Mouse (Mus musculus) gonadal fat pad, adult 2 months (tissue): ENCODE results near the gene Slc36a2. TPM values are rescaled to one million over a fixed set of nuclear protein-coding genes. Genes with fewer than 3 reads are reported as not detected.

Experiments used
- DNase-seq: peaks from one replicate; pipeline ENCODE4 v3.0.0-alpha.2; 2012; ENCODE audit warnings: low read depth
- polyA plus RNA-seq: library from polyadenylated mRNA; depleted of rRNA; stranded (reverse); fragments of >200 nt; gene quantifications from 2 replicates; pipeline ENCODE4 v1.2.3, GENCODE M21; 2012; rRNA removed

Slc36a2 gene
- polyA plus RNA-seq: 74.9 and 138 TPM in 2 replicates

DNA sequence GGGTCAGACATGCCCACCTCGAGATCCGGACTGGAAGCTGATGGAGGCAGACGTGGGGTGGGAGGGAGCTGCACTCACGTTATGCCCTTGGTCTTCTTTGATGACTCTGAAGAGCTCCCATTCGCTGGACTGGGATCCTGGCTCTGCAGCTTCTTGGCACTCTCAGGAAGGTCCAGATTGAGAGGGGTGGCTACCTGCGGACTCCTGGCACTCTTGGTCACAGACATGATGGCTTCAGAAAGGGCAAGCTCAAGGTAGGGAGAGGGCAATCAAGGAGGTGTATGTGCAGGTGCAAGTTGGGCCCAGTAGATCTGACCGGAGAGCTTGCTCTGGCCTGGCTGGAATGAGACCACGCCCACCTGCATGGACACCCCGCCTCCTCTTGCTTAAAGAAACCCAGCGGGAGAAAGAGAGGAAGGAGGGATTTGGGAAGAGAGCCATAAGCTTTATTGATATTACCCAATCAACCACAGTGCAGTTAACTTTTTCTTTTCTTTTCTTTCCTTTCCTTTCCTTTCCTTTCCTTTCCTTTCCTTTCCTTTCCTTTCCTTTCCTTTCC, at the start of gene Slc36a2:
Gene Slc36a2 (minus strand): TSS at position 345 of the 559 bp plus-strand sequence.
- no peak for DNase-seq

DNA sequence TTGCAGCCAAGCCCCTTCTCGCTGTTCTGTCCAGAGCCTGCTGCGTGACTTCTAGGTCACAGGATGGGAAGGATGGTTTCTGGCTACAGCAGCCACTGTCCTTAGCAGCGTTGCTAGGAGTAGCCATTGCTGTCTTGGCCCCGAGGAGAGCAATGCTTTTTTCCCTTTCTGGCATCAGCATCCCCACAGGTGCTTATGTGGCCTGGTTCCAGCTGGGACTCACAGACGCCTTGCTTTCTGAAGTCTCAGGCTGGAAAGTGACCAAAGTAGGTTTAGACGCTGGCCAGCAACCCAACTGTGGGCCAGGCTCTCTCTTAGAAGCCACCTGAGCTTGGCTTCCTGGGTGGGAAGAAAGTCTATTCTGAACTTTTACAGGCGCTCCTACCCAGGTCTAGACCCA, 49.4 kb upstream of the Slc36a2 start:
- DNase-seq: no peak

DNA sequence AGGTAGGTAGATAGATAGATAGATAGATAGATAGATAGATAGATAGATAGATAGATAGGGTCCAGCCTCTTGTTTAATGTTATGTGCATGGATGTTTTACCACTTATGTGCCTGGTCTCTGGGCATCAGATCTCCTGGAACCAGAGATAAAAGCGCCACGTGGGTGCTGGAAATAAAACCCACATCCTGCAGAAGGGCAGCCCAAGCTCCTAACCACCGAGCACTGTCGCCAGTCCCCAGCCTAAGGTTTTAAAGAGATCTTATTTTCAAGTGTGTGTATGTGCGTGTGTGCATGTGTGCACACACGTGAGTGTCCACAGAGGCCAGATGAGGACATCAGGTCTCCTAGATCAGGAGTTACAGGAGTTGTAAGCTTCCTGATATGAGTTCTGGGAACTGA, 46.2 kb upstream of the Slc36a2 start:
- no peak for DNase-seq

DNA sequence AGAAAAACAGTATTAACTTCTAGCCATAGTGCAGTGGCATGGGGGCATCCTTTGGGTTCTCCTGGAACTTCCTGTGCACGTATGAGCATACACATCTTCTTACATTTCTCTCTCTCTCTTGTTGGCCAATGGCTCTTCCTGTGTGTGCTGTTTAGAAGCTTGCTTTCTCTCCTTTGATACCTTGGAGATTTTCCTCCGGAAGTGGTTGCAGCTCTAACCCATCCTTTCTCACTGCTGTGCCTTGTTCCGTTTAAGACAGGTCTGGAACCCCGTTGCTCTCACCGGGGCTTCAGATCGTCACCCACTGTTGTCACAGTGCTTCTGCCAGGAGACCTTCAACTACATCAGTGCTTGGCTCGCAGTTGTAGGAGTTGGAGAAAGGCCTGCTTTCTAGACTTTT, 36.4 kb upstream of the Slc36a2 start:
- no peak for DNase-seq

DNA sequence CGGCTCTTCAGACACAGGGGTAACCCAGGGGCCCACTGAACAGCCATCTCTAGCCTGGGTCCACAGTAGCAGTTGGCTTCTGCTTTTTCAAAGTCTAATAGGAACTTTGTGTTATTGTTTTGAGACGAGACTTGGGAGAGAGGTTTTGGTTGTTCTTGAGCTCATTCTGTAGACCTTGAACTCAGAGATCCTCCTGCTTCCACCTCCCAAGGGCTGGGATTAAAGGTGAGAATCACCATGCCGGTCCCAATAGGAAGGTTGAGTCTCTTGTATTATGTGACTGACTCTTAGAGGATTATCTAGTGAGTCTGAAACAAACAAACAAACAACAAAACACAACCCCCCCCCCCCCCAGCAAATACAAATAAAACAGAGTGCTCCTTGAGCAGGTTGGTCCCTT, 33.6 kb upstream of the Slc36a2 start:
- no peak for DNase-seq

DNA sequence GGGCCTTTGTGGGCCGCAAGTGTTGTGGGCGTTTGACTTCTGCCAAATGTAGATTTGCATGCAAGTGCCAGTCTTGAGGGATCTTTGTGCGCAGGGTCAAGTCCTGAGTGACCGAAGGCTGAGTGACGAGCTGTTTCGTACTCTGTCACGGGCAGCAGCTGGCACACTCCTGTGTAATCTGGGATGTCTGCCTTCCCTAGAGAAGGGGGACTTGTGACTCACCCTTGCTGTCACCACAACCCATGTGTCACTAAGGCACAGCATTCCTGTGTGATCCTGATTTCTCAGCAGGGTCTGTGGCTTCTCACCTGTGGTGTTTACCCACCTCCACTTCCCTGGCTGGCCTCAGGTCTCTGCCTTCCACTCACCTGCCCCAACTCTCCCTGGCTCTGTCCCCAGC, 33.0 kb upstream of the Slc36a2 start:
- DNase-seq: no peak

DNA sequence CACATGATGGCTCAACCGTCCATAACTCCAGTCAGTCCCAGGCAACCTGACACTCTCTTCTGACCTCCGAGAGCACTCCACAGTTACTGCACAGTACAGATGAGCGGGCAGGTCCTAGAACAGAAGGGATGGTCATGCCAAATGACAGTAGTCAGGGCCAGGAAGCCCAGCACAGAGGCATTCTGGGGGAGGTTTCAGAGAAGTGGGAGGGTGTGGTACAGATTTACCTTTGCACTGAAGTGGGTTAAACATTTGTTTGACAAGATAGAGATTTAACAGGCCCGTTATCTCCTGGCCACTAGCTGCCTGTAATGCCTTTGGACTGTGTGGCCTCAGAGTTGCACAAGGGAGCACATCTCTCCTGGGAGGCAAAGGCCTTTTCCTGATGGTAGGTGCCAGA, 32.5 kb upstream of the Slc36a2 start:
- no peak for DNase-seq

DNA sequence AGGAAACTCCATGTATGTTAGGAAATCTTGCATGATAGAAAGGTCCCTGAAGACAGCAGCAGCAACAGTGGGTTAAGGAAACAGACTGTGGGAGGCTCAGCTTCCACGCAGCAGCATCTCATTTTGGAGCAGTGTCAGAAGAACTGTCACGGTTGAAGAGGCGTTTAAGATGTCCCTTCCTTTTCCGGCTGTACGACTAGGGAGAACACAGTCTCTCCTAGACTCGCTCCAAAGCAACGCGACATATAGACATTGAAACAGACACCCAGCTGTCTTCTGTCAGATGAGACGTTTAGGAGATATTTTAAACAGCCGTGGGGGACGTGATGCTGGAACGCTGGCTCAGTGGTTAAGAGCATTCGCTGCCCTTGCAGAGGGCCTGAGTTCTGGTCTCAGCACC, 32.0 kb upstream of the Slc36a2 start:
- no peak for DNase-seq

DNA sequence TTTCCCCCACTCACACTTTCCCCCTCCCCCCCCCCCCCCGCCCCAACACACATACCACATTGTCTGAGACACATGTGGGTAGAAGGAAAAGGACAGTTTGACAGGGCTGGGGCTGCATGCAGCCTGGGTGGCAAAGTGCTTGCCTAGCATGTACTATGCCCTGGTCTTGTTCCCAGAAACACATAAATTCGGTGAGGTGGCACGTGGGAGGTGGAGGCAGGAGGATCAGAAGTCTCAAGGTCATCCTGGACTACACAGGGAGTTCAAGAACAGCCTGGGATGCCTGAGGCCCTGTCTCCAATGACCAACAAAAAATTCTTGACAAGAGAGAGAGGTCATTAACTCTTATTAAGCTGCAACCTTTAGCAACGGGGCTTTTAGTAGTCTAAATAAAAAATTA, 31.2 kb upstream of the Slc36a2 start:
- no peak for DNase-seq

DNA sequence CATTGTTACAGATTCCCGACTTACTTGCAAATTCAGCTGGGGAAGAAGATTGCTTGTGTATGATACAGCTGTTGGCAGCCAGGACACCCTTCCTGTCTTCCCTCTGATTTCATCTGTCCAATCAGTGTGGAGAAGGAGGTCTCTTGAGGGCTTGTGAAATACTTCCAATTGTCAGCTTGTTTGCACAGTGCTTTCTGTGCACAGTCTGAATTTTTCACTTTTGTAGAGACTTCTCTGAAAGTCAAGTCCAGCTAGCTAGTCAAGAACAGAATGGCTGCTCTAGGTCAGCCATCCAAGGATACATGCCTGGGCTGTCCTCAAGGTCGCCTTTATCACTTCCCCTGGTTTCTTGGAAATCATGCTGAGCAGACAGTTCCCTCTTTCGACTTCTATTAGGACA, 30.1 kb upstream of the Slc36a2 start:
- no peak for DNase-seq

DNA sequence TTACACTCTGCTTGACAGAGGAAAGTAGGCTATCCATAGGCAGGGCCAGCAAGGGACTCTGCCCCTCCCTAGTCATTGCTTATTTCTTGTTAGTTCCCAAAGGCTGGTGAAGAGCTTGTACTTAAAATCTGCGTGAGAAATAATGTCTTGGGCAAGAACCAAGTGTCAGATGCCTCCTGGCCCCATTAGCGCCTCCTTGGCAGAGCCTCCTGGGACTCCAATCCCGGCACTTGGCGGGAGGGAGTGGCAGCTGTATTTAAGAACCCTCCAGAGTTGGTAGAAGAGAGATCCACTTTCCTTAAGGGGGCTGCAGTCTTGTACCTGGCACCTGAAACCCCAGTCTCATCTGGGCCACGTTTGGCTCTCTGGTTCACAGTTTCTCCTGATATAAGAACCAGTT, 29.3 kb upstream of the Slc36a2 start:
- no peak for DNase-seq

DNA sequence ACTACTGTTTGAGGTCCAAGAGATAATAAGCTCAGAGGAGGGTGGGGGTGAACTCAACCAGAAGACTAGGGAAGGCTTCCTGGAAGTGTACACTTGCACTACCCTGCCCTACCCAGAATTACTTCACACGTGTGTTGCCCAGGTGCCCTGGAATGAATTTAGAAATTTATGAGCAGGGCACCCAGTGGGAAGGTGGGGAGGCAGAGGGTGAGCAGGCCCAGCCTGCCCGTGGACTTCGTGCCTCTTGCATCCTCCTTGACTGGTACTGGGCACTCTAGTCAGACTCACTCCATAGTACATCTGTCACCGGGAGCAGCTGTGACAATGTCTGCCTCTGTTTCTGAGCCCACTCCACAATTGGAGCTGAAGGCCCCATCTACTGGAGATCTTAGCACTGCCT, 28.6 kb upstream of the Slc36a2 start:
- DNase-seq: no peak

DNA sequence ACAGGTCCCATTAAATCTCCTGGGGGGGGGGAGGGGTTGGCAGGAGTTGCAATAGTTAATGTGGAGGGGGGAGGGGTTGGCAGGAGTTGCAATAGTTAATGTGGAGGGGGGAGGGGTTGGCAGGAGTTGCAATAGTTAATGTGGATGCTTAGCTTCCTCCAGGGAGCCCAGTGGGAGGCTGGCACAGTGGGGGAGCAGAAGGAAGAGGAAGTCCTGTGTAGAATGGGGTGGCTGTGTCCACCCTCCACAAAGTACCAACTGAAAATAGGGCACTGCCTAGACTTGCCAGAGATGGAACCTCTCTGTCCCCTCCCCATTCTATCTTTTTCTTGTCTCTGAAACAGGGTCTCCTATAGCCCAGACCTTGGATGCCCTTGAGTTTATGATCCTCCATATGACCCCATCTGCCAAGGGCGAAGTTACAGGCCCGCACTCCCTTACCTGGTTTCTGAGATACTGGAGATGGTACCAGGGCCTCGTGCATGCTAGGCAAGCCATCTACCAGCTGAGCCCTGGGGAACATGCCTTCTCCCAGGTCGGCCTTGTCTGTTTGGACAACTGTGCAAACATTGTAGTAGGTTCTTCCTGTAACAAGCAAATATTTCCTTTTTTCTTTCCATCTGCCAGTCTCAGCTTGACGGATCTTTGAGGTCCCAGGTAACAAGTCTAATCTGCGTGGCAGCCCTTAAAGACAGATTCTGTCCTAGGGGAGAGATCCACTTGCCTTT, 24.9 kb upstream of the Slc36a2 start:
- DNase-seq: no peak

DNA sequence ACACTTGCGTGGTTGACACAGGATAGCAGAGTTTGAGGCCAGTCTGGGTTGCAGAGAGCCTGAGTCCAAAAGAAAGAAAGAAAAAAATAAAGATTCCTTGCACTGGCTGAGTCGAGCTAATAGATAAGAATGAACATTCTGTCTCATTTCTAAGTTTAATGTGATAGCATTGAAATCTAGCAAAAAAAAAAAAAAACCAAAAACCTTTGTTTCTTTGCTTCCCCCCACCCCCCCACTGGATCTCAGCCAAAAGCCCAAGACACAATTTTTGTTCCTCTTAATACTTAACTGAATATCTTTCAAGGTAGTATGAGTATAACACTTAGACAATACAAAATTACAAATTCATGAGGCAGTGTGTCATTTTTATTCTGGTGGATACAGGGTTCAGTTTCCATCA, 24.2 kb upstream of the Slc36a2 start:
- DNase-seq: no peak

DNA sequence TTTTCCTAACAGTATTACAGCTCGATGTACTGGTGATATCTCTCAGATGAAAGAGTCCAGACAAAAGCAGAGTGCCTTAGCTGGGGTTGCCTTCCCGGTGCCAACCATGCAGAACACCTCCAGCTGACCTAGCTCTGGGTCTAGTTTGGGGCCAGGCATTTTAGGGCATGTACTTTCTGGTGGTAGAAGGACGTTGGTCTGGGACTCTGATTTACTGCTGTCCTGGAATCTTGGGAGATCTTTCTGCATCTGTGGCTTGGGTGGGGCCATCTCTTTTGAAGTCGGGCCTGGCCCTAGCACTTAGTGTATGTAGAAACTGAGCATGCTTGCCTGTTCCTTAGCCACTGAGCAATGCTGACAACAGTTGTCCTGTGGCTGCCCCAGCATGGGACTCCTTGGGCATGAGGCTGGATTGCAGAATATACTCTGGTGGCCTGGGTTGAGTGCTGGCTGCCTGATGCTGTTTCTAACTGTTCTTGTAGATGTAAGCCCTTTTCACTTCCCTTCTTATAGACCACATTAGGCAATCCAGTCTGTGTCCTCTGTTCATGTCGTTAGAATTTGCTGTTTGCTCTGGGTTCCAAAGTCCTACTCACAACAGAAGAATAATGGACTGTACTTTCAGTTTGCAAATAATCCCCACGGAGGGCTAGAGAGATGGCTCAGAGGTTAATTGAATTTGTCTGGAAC, 23.3 kb upstream of the Slc36a2 start:
- DNase-seq: no peak

DNA sequence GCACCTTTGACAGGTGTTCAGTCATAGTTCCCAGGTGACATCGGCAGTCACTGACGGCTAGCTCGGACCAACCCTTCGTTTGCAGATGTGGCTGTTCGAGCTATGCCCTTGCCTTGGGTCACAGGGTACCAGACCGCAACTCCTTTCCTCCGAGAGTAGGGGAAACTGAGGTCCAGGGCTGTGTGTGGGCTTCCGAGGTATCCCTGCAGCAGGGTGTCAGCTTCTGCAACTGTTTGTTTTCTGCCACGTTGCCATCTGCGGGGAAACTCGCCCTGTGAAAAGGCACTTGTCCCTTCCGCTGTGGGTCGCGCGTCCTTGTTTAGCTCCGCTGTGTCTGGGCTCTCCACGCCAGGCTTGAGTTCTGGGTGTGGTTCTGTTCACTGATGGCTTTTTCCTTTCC, 19.7 kb upstream of the Slc36a2 start:
- DNase-seq: no peak

DNA sequence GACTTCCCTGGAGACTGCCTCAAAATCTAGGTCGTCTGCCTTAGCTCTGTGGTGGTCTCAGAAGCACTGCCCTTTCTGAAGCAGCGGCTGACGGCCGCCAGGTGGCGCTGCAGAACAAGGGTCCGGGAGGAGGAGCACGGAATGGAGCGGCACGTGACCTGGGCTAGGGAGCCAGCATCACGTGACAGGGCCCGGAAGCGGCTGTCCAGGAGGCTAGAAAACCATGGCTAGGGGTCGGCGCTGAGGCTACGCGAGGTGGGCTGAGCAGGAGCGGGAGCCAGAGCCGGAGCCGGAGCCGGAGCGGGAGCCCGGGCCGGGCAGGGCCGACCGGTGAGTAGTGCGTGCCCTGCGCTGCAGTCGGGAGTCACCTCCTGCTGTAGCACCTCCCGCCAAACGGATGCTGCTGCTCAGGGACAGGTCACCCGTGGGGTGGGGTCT, 19.3 kb upstream of the Slc36a2 start, which contains the start of gene Slc36a1:
Gene Slc36a1 (plus strand): TSS at position 192 of the 438 bp plus-strand sequence.
- no peak for DNase-seq

DNA sequence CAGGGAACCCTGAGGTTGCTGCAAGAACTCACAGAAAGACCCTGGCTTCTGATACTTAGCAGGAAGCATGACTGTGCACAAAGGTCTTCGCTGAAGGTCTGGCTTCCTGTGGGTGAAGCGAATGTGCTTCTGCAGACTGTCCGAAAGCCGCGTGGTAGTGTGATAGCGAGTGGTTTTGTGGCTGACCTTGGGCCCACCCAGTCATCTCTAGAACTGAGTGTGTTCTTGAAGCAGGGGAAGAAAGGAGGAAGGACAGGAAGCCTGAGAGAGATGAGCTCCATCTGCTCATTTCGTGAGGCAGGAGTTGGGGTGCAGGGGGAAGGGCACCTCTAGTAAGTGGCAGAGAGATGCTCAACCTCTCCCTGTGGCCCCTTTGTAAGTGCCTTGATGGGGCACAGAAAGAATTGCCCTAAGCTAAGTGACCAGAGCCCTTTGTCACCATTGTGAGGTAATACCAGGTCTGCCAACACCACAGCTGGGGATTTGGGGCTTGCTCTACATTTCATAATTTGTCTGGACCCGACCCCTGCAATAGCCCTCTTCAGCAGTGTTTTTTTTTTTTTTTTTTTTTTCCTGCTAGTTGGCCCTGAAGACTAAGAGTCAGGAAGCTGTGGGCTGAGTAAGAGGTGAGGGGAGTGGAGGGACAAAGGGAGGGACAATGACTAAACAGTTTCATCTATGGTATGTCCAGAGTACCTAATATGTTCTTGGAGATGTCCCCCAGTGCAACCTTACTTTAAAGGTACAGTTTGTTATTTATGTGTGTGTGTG, 13.0 kb upstream of the Slc36a2 start:
- no peak for DNase-seq

DNA sequence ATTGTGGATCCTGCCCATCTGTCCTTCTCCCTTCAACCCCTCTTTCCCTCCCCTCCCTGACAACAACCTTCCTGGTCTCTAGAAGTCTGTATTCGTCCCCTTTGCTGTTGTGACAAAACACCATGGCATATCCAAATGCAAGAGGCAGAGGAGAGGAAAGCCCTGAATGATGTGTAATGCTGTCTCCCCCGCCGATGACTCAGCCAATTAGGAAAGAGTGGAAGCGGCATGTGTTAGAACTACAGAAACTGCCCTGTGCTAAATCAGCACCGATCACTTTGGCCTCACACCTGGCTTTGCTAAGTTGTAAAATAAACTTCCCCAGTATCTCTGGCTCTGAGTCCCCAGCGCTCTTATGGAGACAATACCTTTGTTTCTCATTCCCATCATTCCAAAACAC, 12.2 kb upstream of the Slc36a2 start:
- no peak for DNase-seq

DNA sequence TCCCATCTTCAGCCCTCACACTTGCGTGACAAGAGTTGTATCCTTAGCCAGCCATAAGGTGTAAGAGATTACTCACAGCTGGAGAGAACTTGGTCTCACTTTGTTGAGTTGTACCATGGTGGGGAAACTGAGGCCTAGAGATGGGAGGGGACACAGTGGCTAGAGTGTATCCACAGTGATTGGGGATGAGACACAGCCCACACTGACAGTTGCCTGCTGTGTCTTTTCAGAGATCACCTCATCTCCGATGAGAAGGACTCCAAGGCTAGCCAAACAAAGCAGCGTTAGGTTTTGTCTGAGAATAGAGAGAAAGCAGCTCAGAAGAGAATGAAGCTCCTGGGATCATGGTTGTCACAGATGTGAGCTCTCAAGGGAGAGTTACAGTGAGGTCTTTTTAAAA, 5.3 kb upstream of the Slc36a2 start:
- DNase-seq: no peak

DNA sequence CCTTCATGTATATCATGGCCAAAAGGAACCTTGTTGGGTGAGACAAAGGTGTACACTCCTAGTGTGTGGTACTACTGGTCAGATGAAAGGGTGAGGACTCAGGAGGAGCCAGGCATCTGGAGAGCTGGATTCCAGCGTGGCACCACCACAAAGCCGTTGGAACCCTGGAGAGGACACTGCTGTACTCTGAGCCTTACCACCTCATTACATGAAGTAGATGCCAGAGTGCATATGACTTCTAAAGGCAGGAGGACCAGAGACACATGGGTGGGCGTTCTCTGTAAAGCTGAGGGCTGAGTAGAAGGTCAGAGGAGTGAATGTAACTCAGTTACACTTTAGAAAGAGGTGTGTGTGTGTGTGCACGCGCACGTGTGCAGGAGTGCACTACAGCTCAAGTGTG, 2.9 kb upstream of the Slc36a2 start:
- DNase-seq: no peak

DNA sequence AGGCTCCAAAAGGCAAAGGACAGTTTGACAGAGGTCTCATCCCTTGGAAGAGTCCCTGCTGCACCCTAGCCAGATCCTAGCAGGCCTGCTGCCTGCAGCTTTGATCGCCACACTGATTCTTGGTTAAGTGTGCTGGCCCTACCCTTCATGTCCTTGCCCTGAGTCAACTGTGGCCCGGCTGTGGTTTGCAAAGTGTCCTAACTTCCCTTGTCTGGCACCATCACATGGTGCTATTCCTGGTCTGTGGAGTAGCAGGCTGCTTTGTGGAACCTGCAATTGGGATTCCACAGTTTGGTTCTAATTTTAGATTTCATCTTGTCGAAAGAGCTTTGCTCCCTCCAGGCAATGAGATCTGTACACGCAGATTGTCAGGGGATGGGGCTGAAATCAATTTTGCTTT, 2.4 kb upstream of the Slc36a2 start:
- DNase-seq: no peak
